Mouse (Mus musculus) layer of hippocampus, adult 9-11 months (tissue): Measurements from ENCODE around the gene Galnt6.
"Not testable (repeated sequence)": the region's sequence is repeated elsewhere in the genome, so short reads cannot be mapped to it uniquely, and the experiment has no call there.

ENCODE experiments used
- DNase-seq: peaks from one replicate; pipeline ENCODE4 v3.0.0; 2022

Galnt6 gene

GRCm38 (mm10) chr15:100729281-100729985 lies at the start of gene Galnt6:
Gene Galnt6, minus strand, starts transcription at chr15:100729376.
- DNase-seq = no peak

- DNase-seq = peak; percentile 56
These were observed 48.1 kb upstream of the Galnt6 start for GRCm38 (mm10) chr15:100777020-100778016.

GRCm38 (mm10) chr15:100776424-100776823 lies 47.2 kb upstream of the Galnt6 start:
- no peak for DNase-seq

- no peak for DNase-seq
These were observed 46.3 kb upstream of the Galnt6 start for GRCm38 (mm10) chr15:100775189-100776166.

GRCm38 (mm10) chr15:100773859-100774258 lies 44.7 kb upstream of the Galnt6 start:
- not testable (repeated sequence) for DNase-seq

GRCm38 (mm10) chr15:100772685-100773084 lies 43.5 kb upstream of the Galnt6 start:
- DNase-seq = no peak

GRCm38 (mm10) chr15:100770338-100770737 lies 41.2 kb upstream of the Galnt6 start:
- no peak for DNase-seq

- not testable (repeated sequence) for DNase-seq
These were observed 39.8 kb upstream of the Galnt6 start for GRCm38 (mm10) chr15:100769023-100769422.

- no peak for DNase-seq
These were observed 38.7 kb upstream of the Galnt6 start for GRCm38 (mm10) chr15:100767851-100768250.

- no peak for DNase-seq
These were observed 37.6 kb upstream of the Galnt6 start for GRCm38 (mm10) chr15:100766826-100767225.

- DNase-seq = no peak
These were observed 35.2 kb upstream of the Galnt6 start for GRCm38 (mm10) chr15:100764163-100764951.

GRCm38 (mm10) chr15:100762649-100763048 lies 33.5 kb upstream of the Galnt6 start:
- DNase-seq = no peak

GRCm38 (mm10) chr15:100761419-100762185 lies 32.4 kb upstream of the Galnt6 start, which contains the start of gene Slc4a8:
Gene Slc4a8, plus strand, starts transcription at chr15:100761747.
- DNase-seq = peak; percentile 95

- no peak for DNase-seq
These were observed 31.9 kb upstream of the Galnt6 start for GRCm38 (mm10) chr15:100761036-100761418.

- no peak for DNase-seq
These were observed 30.1 kb upstream of the Galnt6 start for GRCm38 (mm10) chr15:100759286-100759685.

GRCm38 (mm10) chr15:100757527-100757978 lies 28.4 kb upstream of the Galnt6 start:
- DNase-seq = peak; percentile 42

- DNase-seq = no peak
These were observed 26.9 kb upstream of the Galnt6 start for GRCm38 (mm10) chr15:100755881-100756624.

- no peak for DNase-seq
These were observed 26.3 kb upstream of the Galnt6 start for GRCm38 (mm10) chr15:100755498-100755859.

- no peak for DNase-seq
These were observed 25.8 kb upstream of the Galnt6 start for GRCm38 (mm10) chr15:100754805-100755497.
